Mouse (Mus musculus) heart, adult 9 months (tissue): ENCODE data around the gene AL607142.1.

Experiments used
- DNase-seq, 2 experiments: peaks; one replicate each; pipeline ENCODE4 v3.0.0; 2022; ENCODE audit warnings: low spot score in 2 of 2

Gene AL607142.1

DNA sequence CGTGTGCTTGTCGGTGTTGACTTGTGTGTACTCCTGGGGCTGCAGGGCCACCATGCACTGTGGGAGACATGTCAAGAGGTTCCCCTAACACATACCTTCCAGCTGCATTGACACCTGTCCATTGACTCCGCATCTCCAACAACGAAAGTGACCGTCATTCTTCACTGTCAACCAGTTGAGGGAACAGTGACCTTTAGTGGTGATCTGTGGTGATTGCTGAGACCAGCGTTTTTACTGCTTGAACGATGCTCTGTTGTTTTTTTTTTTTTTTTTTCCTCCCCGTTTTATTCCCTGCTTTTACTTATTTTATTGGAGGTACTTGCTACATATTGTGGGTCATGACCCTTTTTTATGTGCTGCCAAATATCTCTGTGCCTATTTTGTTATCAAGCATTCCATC is 7.3 kb upstream of the AL607142.1 start:
- DNase-seq: no peak

DNA sequence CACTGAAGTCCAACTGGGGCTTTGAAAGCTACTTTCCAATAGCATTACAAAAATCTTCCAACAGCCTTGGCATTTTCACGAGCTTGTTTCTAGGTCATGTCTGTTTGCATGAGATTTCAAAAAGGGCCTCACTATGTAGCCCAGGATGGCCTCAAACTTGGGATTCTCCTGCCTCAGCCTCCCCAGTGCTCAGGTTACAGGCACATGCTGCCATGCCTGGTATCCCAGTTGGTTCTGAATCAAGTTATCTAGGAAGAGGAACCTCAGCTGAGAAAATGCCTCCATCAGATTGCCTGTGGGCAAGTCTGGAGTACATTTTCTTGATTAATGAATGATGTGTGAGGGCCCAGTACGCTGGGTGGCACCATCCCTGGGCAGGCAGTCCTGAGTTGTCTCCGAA is 6.6 kb upstream of the AL607142.1 start:
- DNase-seq: no peak

DNA sequence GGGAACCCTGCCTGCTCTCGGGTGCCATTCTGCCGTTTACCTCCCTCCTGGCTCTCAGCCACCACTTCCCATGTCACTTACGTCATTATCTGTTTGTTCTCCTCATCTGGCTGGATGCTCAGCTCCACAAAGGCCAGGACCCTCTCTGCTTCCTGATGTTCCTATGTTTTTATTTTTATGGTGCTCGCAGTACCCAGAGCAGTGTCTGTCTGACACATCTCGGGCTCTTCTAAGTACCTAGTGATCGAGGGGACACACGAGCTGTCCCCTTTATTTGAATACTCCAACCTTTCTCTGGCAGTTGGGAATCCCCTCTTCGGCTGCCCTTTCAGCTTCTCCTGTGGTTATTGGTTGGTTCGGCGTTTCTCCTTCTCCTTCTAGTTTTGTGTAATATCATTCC is 6.0 kb upstream of the AL607142.1 start:
- no peak for DNase-seq

DNA sequence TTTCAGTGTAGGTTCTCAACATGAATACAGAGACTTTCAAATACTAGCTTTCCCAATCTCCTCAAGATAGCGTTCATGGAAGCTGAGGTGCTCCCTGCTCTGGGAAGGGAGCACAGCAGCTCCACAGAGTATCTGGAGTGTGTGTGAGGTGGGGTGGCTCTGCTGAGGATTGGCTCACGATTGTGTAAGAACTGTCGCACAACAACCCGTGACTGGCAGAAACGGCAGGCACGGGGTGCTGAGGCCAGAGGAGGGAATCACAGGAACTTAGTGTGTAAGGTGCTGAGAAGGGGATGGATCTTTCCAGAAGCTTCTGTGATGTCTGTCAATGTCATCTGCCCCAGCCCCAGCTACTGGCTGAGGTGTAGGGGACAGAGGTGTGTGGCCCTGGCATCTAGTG is 3.1 kb upstream of the AL607142.1 start:
- DNase-seq: no peak

DNA sequence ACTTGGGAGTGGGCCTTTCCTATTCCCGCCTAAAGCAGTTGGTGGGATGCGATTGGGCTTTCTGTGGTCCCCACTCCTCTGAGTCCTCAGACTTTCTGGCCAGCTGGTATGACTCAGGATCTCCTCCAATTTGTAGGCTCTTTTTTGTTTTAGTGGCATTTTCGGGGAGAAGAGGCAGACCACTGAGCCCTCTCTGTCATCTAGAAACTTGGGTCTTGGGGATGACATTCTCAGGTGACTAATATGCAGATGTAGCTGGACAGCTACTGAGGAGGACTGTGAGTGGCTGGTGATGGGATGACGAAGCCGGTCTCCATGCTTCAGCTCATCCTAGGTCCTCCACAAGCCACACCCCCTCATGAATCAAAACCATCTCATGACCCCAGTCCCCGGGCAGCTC is 2.6 kb upstream of the AL607142.1 start:
- DNase-seq: no peak

DNA sequence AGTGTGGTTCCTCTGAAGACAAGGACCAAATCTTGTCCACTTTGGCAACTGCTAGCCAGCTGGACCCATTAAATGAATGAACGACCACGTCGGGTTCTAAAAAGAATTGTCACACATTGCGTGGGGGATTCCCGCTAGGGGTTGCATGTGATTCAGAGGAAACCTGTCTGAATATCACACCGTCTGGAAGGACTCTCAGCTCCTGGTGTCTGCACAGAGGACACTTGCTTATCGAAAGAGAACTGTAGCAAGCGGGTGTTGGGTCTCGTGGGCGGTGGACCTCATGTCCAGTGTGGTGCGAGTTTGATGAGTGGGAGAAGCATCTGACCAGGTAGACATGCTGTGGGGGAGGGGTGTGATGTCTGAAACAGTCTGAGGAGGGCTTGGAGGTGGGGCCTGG is 2.0 kb upstream of the AL607142.1 start:
- DNase-seq: no peak

DNA sequence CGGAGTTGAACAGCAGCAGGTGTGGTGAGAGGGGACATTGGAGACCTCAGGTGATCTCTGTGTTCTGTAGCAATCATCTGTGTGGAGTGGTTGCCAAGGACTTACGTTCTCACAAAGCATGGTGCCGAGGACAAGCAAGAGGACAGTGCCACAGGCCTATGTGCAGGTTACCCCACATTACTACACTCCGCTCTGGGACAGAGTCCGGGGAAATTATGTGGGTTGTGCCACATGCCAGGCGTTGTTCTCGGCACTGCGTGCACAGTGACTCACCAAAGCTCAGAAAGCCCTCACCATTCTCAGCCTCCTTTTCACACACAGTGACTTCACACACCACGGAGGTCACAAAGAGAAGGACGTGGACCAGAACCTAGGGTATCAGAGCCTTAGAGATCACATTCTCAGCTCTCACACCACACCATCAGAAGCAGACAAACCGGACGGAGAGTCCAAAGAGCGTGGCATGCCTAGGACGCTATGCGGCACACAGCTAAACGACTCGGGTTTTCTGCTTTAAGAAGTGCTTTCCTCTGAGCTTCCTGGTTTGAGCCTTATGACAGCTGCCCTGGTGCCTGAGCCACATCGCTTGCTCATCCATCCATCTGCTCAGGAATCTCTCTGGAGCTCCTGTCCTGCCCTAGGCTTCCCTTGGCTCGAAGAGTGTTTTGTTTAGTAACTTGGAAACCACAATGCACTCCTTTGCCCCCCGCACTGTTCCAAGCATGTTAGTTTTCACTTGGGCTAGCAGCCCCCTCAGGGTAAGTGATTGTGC is 1.3 kb upstream of the AL607142.1 start:
- DNase-seq: no peak

DNA sequence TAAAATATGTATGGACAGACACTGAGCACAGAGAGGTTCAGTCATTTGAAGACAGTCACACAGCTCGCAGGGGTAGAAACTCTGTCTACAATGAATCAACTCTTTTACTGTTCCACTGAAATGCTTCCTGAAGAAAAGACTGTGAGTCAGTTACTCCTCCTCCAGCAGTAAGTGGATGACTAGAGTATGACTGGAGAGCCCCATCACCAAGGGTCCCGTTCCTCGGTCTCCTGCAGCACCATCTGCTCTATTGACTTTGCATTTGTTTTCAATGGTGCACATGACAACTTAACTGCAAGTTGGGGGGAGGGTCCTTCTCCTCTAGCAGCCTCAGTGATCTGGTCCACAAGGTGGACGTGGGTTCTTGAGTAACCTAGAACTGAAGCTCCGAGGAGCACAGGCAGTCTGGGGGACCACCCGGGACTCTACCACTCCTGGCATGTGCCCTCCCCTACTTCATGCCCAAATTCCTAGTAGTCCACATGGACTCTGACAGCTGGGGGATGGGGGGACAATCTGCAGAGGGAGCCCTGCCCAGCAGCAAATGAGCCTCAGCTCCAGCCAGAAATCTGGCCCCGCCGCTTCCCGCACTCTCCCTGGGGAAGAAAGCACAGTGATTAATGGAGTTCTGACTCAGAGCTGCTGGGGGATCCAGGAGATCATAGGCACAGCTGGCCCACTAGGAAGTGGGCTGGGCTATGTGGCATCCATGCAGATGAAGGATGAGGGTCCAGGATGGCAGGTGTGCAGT is 2.2 kb downstream of the AL607142.1 start:
- peak; percentile 16 to 40 for DNase-seq

DNA sequence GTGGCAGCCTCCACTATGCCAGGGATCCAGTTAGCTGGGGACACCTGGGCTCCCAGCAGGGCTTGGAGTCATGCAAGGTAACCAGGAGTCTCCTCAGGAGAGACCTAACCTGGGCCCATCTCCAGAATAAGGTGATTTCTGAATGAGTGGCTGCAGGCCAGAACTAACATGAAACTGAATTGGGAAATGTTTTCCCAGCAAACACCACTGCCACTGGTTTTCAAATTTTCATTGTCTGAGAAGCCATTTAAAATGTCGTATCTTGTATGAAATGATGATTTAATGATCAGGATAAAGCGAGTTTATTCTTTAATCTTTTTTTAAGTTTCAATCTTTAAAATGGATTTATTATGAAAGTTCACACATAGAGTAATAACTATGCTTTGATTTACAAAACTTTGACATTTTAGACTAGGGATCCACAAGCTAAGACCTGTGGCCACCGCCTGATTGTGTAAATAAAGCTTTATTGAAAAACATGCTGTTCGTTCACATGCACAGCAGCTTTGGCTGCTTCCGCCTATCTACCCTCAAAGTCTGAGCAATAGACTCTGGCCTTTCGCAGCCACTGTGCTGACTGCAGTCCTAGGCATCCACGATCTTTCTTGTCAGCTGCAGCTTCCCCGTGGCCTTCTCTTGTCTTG is 2.9 kb downstream of the AL607142.1 start:
- DNase-seq: no peak

DNA sequence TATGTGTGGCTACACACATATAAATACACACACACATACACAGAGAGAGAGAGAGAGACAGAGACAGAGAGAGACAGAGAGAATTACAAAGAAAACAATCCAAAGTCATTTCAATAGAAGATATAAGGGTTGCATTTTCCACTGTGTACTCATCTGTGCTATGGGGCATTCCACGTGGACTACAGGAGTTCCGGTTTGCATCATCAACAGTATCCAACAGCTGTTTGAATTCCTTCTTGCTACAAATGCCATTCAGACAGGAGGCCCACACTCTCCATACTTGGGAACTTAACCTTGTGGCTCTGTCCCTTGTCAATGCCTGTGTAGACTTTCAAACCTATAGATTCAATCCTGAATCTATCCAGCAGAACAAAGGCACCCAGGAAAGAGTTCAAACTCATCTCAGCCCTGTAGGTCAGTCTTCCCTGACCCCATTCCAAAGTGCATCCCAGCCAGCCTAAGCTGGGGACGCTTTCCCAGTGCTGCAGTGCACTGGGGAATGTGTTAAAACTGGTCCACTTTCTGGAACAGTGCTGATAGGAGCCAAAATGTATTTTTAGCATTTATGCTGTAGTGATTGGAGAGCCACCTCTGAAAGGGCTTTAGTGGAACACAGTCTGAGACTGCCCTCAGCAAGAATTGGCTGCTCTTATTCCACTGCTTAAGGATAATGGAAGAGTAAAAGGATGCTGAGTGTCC is 4.2 kb downstream of the AL607142.1 start:
- peak in 1 of 2 experiments; percentile 31 for DNase-seq

DNA sequence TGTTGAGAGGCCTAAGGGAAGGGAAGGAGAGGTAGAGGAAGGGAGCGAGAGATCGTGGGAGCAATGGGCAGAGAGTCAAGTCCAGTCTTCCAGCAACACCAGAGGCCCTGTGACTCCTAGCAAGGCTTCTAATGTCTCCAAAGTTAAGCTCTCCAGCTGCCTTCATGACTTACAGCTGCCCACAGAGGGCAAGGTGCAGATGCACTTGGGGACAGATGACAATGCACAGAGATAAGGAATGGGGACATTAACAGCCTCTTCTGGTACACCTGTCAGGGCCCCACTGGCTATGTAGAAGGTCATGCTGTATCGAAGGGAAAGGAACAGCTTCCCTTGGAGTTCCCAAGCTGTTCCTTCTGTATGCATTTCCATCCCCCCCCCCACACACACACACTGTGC is 4.8 kb downstream of the AL607142.1 start:
- no peak for DNase-seq

DNA sequence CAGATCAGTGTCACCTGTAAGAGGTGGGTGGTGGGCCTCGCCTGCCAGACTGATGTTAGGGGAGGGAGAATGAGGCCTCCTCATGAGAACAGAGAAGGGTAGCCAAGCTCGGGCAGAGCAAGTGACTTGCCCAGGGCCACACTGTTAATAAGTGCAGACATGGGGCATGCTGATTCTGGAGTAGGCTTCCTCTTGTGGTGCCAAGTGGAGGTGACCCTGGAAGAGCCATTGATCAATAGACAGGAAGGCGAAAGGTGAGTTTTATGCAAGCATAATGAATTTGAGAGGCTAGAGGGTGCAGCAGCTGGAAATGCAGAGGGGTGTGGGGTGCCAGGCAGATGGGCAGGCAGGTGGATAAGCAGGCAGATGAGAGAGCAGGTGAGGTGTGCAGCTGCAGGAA is 6.6 kb downstream of the AL607142.1 start:
- no peak for DNase-seq

DNA sequence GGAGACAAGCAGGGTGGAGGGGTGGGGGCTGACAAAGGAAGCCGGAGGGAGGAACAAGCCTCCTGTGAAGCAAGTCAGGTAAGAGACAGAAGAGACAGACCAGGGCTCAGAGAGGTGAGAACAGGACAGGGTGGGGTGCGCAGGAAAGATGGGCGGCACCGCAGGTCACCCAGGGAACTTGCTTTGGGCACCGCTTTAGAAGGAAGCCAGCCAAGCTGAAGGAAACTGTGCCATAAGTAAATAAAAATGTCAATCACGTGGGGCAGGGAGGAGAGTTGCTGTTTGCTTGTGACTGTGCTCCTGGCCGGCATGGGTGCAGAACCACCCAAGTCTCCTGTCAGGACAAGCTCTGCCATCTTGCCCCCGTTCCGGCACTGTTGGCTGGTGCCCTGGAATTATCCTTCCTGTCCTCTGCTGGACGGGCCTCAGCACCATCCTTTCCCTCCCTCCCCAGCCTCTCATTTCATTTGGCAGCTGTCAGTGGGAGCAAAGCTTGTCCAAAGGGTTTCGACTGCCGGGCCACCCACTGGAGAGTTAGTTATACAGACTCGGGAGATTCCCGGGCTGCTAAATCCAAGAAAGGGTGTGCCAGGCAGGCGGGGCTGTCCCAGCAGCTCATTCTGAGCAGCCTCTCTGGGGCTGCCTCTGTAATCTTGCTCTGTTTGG is 7.2 kb downstream of the AL607142.1 start:
- no peak for DNase-seq

DNA sequence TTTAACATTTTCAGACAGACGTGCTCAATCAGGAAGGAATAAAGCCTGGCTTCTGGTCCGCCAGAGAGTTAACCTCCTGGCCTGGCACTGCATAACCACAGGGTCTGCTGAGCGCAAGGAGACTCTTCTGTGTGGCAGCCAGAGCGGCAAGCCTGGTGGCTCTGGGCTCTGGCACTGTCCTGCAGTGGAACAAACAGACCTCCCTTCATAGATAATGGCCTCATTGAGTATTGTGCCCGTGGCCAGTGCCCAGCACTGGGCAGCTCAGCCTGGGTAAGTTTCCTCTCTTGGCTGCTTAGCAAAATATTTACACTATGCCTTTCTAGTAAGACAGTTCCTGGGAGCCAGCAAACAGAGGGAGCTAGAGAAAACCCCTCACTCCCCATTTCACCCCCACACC is 9.3 kb downstream of the AL607142.1 start:
- peak; percentile 19 to 34 for DNase-seq

DNA sequence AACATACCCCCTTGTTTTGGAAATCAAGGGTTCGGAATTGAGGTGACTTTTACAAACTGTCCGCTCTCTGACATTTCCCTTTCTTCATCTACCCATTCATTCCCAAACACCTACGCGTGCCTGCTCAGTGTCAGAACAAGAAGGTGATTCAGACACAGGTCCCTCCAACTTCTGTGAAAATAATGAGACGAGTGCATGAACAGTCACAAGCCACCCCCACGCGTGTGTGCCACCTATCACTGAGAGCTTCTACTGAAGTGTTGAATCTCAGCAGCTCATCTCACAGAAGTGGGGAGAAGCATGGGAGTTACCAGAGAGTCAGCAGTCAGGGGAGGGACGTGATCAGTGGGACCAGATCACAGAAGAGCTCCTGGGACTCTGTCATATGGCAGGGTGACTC is 12.5 kb downstream of the AL607142.1 start:
- no peak for DNase-seq

DNA sequence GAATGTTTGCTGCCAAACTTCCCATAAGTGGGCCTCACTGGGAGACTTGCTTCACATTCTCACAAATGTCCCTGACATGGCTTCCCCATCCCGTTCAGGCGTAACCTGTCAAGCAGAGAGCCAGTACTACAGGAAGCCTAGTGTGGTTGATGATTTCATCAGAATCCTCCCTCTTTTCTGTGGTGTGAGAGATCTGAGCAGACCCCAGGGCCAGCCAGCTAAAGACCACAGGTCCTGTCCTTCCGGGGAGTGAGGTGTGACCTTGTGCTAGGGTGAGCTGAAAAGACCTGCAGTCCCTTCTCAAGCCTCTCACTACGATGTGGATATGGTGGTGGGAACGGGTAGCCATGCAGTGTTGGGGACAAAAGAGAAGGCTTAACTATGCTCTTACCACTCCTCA is 17.7 kb downstream of the AL607142.1 start:
- DNase-seq: no peak

DNA sequence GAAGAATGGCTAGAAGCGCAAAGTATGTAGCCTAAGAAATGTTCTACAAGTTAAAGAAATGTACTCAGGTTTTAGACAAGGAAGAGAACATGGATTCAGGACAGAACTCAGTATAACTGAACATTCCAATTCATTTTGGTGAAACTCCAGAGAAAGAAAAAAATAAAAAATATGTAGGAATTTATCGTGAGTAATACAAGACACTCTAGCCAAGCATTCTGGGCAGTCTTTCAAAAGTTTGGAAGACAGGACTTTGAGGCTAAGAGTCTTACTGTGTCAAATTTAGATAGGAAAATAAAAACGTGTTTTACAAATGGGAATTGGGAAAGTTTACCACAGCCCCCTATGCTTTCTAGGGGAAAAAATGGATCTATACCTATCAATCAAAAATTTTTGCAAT is 18.9 kb downstream of the AL607142.1 start:
- DNase-seq: peak in 1 of 2 experiments; percentile 59

DNA sequence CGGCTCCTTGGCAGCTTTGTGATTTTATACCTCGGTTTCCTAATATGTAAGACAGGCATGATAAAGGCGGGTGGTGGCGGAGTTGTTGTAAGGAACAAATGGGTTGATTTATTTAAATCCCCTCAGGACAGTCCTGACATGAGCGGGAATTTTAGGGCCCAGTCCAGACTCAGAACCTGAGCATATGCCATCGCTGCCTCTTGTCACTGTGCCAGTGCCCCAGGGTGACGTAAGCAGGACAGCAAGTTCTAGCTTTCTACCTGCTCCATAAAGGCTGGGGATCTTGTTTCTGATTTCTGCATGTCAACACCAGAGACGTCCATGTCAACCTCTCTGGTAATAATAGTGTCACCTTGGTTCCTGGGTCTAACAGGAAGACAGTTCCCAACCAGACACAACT is 24.7 kb downstream of the AL607142.1 start:
- no peak for DNase-seq

DNA sequence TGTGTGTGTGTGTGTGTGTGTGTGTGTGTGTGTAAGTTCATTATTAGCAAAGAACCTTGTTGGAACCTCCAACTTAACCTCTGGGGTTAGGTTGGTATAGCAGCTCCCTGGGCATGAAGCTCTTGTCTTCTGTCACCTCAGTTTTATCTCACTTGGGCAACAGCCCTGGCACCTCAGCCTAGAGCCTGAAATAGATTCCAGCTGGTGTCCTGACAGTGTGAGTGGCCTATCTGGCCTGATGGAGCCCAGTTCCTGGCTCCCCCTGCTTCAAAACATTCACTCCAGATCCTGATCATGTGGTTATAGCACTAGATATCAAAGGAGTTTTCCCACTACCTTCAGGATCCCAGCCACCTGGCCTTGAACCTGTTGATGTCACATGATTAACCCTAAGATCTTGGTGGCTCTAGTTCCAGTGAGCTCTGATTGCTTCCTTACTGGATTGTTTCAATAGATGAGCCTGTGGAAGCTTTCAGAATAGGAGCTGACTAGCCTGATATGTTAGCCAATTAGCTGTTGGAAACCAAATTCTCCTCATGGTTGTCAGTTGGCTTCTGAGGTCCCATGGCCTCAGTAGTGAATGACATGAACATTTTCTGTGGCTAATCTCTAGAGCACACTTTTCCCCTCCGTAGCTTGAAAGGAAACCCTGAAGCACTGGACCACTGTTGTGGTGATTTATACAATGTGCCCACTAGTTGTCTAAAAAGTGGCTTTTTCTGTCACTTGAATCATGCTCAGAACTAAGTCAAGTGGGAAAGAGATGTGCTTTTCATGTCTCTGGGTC is 27.4 kb downstream of the AL607142.1 start:
- DNase-seq: peak; percentile 74 to 78

DNA sequence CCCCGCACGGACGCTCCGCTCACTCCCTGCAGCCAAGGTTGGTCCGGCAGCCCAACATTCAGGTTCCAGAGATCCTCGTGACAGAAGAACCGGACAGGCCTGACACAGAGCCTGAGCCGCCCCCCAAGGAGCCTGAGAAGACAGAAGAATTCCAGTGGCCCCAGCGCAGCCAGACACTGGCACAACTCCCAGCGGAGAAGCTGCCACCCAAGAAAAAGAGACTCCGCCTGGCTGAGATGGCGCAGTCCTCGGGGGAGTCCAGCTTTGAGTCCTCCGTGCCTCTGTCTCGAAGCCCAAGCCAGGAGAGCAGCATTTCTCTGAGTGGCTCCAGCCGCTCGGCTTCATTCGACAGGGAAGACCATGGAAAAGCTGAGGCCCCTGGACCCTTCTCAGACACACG is 32.1 kb downstream of the AL607142.1 start:
- DNase-seq: no peak

DNA sequence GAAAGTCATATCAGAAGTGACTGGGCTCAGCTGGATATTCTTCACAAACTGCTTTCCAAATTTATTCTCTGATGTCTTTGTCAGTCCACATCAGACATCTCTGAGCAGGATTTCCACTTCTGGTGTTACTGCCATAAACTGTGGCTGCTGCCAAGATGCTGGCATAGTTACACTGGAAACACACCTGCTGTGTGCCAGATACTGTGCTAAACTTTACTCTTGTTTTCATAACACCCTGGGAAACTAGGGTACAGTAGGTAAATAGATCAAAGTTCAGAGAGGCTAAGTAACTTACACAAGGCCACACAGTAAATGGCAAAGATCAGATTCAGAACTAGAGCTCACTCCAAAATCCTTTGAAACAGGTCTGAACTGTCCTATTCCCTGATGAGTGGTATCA is 36.4 kb downstream of the AL607142.1 start:
- no peak for DNase-seq
